Mouse (Mus musculus) heart, postnatal 0 days (tissue): ENCODE results near the gene Rrnad1.

Experiments used
- CTCF ChIP-seq: IDR thresholded peaks from 2 replicates; pipeline ENCODE4 v1.5.1; 2016; ENCODE audit warnings: antibody characterized with exemption, control low read depth, low read depth
- EP300 ChIP-seq: IDR thresholded peaks from 2 replicates; pipeline ENCODE4 v1.6.1; 2016; ENCODE audit warnings: antibody characterized with exemption, low read depth

DNA sequence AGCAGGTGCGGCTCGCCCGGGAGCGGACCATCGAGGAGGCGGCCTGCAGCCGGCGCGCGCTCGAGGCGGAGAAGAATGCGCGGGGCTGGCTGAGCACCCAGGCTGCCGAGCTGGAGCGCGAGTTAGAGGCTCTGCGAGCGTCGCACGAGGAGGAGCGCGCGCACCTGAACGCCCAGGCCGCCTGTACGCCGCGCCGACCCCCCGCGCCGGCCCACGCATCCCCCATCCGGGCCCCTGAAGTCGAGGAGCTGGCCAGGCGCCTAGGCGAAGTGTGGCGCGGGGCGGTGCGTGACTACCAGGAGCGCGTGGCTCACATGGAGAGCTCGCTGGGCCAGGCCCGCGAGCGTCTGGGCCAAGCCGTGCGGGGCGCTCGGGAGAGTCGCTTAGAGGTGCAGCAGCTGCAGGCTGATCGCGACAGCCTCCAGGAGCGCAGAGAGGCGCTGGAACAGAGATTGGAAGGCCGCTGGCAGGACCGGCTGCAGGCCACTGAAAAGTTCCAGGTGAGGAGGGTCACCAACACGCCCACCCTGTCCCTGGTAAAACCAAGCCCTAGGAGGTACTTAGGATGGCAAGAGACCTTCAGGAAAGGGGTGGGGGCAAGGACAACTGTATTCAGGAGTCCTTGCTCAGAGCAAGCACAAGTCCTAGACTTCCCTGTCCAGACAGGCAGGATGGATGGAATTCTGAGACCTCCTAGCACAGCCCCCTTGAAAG is 41.1 kb upstream of the Rrnad1 start:
- TF ChIP-seq EP300 (no peak), CTCF (no peak)
